Mouse (Mus musculus) 3T3-L1 (cell line): ENCODE results near the gene Proser2.
A peak's percentile ranks its signal among the peaks of the same experiment; 100 is the strongest.
"Not testable (repeated sequence)": the region's sequence is repeated elsewhere in the genome, so short reads cannot be mapped to it uniquely, and the experiment has no call there.

Experiments used
- DNase-seq: peaks from one replicate; pipeline ENCODE4 v3.0.0-alpha.2; 2015; ENCODE audit warnings: low read depth, low spot score

Proser2 gene

GRCm38 (mm10) chr2:6128881-6129280 is 1.1 kb downstream of the Proser2 start:
- no peak for DNase-seq

- DNase-seq: peak; percentile 5
Measured at GRCm38 (mm10) chr2:6128136-6128805, 1.7 kb downstream of the Proser2 start.

GRCm38 (mm10) chr2:6123046-6123445 is 7.0 kb downstream of the Proser2 start:
- DNase-seq: no peak

- DNase-seq: no peak
Measured at GRCm38 (mm10) chr2:6121091-6121490, 8.9 kb downstream of the Proser2 start.

GRCm38 (mm10) chr2:6118246-6118645 is 11.8 kb downstream of the Proser2 start:
- peak; percentile 81 for DNase-seq

DNA sequence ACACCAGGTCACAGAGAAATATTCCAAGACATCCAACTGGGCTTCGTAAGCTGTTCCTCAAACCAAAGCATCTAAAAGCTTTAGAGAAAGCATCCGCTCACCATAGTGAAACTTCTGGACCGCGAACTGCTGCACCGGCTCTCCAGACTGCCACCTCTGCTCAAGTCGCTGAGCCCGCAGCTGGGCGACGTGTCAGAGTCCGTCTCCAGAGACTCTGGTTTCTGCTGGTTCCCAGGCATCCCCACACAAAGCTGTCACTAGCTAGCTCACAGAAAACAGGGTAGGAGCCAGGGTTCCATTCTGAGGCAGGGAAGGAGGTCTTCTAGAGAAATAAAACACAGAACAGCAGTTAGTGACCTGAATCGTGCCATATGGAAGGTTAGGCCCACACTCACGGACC is 16.2 kb downstream of the Proser2 start:
- no peak for DNase-seq

GRCm38 (mm10) chr2:6112619-6113018 is 17.4 kb downstream of the Proser2 start:
- DNase-seq: no peak

DNA sequence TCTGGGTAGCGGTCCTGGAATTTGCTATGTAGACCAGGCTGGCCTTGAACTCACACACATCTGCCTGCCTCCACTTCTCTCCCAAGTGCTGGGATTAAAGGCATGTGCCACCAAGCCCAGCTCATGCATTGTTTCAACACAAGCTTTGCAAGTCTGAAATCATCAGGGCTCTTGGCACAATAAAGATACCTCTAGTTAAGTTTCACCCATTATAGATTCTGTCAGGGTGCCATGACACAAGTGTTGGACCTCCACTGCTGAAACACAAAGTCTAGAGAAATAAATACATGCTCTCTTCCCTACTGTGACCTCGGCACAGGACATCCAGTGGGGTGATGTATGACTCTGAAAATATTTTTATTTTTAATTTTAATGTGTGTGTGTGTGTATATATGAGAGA is 24.6 kb downstream of the Proser2 start:
- DNase-seq: no peak

DNA sequence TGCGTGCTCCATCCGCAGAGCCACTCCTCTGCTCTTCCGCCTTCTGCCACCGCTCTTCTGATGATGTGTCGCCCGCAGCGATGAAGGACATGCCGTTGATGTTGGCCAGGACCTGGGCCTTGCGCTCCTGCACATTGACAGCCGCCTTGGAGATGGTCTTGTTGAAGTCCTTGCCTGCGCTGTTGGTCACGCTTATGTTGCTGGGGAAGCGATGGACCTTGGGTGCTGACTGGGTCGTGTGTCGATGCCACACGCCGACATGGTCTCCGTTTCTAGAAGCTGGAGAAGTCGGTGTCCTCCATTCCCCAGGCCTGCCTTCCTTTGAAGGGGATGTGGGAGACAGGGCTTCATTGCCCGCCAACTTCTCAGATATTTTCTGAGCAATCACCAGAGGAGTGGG is 29.3 kb downstream of the Proser2 start:
- no peak for DNase-seq

GRCm38 (mm10) chr2:6100027-6100749 is 29.8 kb downstream of the Proser2 start:
- no peak for DNase-seq

DNA sequence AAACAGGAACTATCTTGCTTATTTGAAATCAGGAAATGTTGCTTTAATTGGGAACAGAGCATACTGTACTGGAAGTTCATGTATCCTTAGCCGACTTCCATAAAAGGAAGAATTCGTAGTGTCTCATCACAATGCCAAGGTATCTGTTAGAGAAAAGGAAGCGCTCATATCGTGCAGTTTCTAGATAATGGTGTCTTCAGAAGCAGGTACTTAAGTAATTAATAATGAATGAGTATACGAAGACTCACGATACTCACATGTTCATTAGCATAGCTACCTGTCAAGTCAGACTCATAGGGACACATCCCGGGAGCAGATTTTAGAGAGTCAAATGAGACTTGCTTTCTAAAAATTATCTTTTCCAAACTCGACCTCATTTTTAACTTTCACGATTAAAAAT is 30.6 kb downstream of the Proser2 start:
- no peak for DNase-seq

- peak; percentile 61 for DNase-seq
Measured at GRCm38 (mm10) chr2:6098924-6099323, 31.1 kb downstream of the Proser2 start.

- DNase-seq: peak; percentile 34
Measured at GRCm38 (mm10) chr2:6097113-6097716, 32.8 kb downstream of the Proser2 start.

DNA sequence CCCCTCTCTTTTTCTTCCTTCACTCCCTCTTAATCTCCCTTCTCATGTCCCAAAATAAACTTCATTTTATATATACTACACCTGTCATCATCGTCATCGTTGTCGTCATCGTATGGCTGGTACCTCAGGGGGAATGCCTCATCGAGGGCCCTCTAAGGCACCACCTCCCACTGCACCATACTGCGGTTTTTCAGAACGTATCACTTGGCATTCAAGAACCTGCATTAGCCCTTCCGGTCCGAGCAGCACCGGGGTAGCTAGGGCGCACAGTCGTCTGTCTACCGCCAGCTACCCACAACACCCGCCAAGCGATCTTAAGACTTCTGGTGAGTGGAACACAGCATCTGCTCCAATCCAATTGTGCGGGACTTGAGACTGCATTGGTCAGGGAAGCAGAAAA is 40.1 kb downstream of the Proser2 start:
- DNase-seq: not testable (repeated sequence)

DNA sequence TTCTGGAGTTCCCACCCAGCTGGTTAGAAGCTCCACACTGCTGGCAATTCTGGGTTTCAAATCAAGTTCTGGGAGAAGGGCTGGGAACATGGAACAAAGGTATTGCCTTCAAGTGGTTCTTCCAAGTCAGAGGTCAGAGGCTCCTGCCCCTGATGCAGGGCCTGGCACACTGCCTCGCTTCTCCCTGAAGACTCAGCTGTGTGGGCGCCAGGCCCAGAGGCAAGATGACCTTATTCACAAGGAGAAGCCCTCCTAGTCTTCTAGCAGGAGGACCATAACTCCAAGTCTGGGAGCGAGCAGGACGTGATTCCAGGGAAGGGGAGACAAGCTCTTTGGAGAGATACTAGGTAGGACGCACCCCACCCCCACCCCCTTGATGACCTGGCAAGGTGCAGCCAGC is 42.9 kb downstream of the Proser2 start:
- no peak for DNase-seq

- DNase-seq: no peak
Measured at GRCm38 (mm10) chr2:6085622-6086530, 44.1 kb downstream of the Proser2 start.

GRCm38 (mm10) chr2:6083696-6084095 is 46.3 kb downstream of the Proser2 start:
- peak; percentile 19 for DNase-seq

DNA sequence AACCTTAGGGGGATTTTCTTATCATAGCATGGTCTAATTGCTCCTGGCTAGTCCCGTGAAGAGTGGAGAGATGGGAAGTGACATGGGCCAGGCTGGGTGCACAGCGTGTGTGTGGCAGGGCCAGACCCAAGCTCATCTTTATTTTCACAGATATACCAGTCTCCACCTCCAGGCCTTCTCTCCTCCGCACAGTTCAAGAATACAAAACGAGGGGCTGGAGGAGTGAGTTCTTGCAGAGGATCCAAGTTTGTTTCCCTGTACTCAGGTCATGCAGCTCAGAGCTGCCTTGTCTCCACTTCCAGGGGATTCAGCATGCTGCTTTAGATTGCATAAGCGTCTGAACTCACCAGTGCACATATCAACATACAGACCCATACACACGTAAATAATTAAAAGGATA is 47.4 kb downstream of the Proser2 start:
- no peak for DNase-seq

DNA sequence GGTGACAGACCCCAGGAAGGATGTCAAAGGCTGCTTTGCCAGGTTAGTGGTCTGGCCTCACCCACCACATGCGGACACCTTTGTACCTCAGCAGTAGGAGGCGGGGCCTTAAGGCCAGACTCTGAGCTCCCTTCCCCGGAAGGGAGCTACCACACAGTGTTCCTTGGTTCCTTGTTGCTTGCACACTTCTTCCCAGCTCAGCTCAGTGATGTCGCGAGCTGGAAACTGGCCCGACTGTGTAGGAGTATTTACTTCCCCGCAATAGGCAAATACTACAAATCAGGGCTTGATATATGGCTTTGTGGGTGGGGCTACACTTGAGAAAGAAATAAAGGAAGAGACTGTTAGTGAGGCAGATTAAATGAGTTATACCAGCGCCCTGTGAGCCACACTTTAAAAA is 48.9 kb downstream of the Proser2 start:
- DNase-seq: peak; percentile 45

GRCm38 (mm10) chr2:6080037-6080436 is 50.0 kb downstream of the Proser2 start:
- DNase-seq: no peak

DNA sequence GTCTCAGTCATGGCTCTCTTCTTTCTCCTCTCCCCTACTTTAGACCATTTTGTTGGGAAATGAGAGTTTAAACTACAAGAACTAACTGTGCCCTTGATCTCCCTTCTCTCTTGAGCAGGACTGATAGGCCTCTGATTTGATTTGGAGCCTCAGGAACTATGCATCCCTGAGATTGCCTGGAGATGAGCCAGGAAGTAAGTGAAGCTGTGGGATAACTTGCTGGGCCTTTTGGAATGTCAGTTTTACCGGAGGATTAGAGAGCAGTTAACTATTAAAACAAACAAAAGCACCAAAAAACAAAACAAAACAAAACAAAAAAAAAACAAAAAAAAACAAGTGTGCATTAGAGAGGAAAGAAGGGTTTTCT is 54.5 kb downstream of the Proser2 start:
- no peak for DNase-seq
